Mouse (Mus musculus) intestine, postnatal 0 days (tissue): ENCODE results near the gene Zfp760. TPM values are rescaled to one million over a fixed set of nuclear protein-coding genes. Genes with fewer than 3 reads are reported as not detected.
A peak's percentile ranks its signal among the peaks of the same experiment; 100 is the strongest.
"Not testable (repeated sequence)": the region's sequence is repeated elsewhere in the genome, so short reads cannot be mapped to it uniquely, and the experiment has no call there.

Experiments
- ATAC-seq: fragments of 200-750 bp; cut with Nextera tagmentation; 2 replicates; pipeline ENCODE4 v1.8.0; 2017; ENCODE audit warnings: mild to moderate bottlenecking, moderate TSS enrichment, moderate library complexity
- H3K27ac ChIP-seq: fragments of 300-500 bp; sonication (generic); 2 replicates; pipeline ENCODE4 v1.5.1; 2014; ENCODE audit warnings: mild to moderate bottlenecking, low read depth, low read length, moderate library complexity
- H3K27me3 ChIP-seq: fragments of 300-500 bp; sonication (generic); replicated peaks from 2 replicates; pipeline ENCODE4 v1.6.1; 2014; ENCODE audit warnings: low read length, mixed read lengths; ENCODE audit not compliant: control insufficient read depth, insufficient read depth
- H3K36me3 ChIP-seq: fragments of 300-500 bp; sonication (generic); 2 replicates; pipeline ENCODE4 v1.6.1; 2014; ENCODE audit warnings: mild to moderate bottlenecking, moderate library complexity; ENCODE audit not compliant: control insufficient read depth, insufficient read depth
- H3K4me1 ChIP-seq: fragments of 300-500 bp; sonication (generic); replicated peaks from 2 replicates; pipeline ENCODE4 v1.6.1; 2014; ENCODE audit warnings: antibody characterized with exemption, low read length, mixed read lengths; ENCODE audit not compliant: control insufficient read depth, insufficient read depth
- H3K4me2 ChIP-seq: fragments of 300-500 bp; sonication (generic); replicated peaks from 2 replicates; pipeline ENCODE4 v1.6.1; 2014; ENCODE audit warnings: low read depth, mild to moderate bottlenecking, moderate library complexity
- H3K4me3 ChIP-seq: fragments of 300-500 bp; sonication (generic); 2 replicates; pipeline ENCODE4 v1.5.1; 2014; ENCODE audit warnings: low read depth, low read length
- H3K9ac ChIP-seq: fragments of 300-500 bp; sonication (generic); 2 replicates; pipeline ENCODE4 v1.6.1; 2014; ENCODE audit warnings: mild to moderate bottlenecking, low read depth, low read length
- H3K9me3 ChIP-seq: fragments of 300-500 bp; sonication (generic); 2 replicates; pipeline ENCODE4 v1.6.1; 2016; ENCODE audit warnings: mixed run types; ENCODE audit not compliant: control insufficient read depth
- CTCF ChIP-seq: sonication (generic); IDR thresholded peaks from 2 replicates; pipeline ENCODE4 v1.5.1; 2016; ENCODE audit warnings: low read depth, mild to moderate bottlenecking, control low read depth, antibody characterized with exemption, moderate library complexity
- WGBS: fragments of 180-500 bp; shearing (Covaris S2); extraction: QIAGEN DNeasy Blood & Tissue Kit; methylation state at CpG from one replicate; pipeline ENCODE4 v1.1.7; 2014; 5-methylcytosine and 5-hydroxymethylcytosine counted together
- polyA plus RNA-seq: library from polyadenylated mRNA; unstranded; fragments of >200 nt; fragmentation: Nextera tagmentation; extraction: Ambion mirVana; gene quantifications from 2 replicates; pipeline ENCODE4 v1.2.1, GENCODE M21; 2015

The Zfp760 gene
- polyA plus RNA-seq, result 2.3 and 2.5 TPM in 2 replicates

DNA sequence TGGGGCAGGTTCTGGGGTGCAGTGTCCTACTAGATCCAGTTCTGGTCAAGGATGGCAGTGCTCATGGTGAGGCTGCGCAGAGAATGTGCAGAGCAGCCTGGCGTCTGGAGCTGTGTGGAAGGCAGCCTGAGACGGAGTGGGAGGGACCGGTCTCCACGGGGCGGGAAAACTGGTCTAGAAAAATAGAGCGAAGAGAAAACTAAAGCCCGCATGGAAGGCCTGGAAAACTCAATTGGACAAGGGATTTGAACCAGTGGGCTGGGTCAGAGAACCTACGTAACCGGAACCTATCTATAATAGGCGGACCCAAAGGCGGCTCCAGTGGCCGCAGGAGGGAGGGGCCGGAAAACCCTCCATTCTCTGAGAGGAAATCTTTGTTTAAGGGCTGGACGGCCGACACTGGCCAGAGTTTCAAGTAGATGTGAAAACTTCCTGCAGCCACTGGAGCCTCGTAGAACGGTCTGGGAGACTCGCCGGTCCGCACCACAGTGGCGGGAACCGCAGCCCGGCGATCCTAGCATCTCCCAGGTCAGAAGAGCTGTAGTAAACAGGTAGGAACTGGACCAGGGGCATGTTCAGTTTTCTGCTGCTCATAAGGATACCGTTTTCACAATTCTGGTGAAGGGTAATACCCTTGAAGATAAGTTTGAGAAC, at the start of gene Zfp760:
Zfp760 (plus strand) TSS at position 399 of the 654 bp plus-strand sequence.
- no peak for TF ChIP-seq CTCF
- H3K4me3 ChIP-seq, result peak within 1 kb of the TSS; percentile 57
- peak within 1 kb of the TSS; percentile 67 for H3K4me2 ChIP-seq
- peak within 1 kb of the TSS; percentile 50; the same call in 1 of the 2 replicates for H3K9ac ChIP-seq
- peak within 1 kb of the TSS; percentile 67 for H3K27ac ChIP-seq
- no peaks in the 10 kb centered on the region for H3K36me3 ChIP-seq
- H3K27me3 ChIP-seq, result no peaks in the 10 kb centered on the region
- peak; percentile 96 for ATAC-seq
- no peaks in the 10 kb centered on the region for H3K9me3 ChIP-seq
- WGBS, result 7% methylated on average over 26 of the region's 26 CpGs
- no peaks in the 10 kb centered on the region for H3K4me1 ChIP-seq

DNA sequence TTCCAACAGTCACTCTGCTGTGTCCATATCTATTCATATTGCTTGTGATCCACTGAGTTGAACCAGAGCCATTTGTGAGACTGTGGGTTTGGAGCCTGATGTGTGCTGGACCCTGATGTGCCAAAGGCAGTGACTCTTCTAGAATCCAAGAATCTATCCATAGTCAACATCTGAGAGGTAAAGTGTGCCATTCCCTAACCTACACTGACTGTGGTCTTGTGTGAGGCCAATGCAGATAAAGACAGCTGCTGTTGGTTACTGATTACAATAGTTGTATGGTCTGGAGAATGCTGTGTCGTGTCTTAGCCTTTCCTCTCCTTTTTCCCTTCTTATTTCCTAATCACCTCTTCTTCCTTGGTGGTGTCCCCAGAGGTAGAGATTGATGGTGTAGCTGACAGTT, 28.7 kb upstream of the Zfp760 start:
- not testable (repeated sequence) for H3K4me1 ChIP-seq, H3K4me2 ChIP-seq, ATAC-seq, H3K27ac ChIP-seq, H3K4me3 ChIP-seq, H3K27me3 ChIP-seq, H3K9ac ChIP-seq, H3K9me3 ChIP-seq, H3K36me3 ChIP-seq
- 14% methylated on average over 1 of the region's 1 CpGs for WGBS

- H3K27me3 ChIP-seq, result no peaks in the 10 kb centered on the region
- H3K4me3 ChIP-seq, result peak overlapping the region; percentile 41
- H3K4me2 ChIP-seq, result peak overlapping the region; percentile 69
- peak; percentile 100 for ATAC-seq
- H3K36me3 ChIP-seq, result no peaks in the 10 kb centered on the region
- 0 out of 2 replicates have a peak overlapping the region, but pooled peaks have one; percentile 37 for H3K9ac ChIP-seq
- 4% methylated on average over 9 of the region's 9 CpGs for WGBS
- TF ChIP-seq CTCF, result peak; percentile 79
- H3K9me3 ChIP-seq, result no peaks in the 10 kb centered on the region
- H3K4me1 ChIP-seq, result no peaks in the 10 kb centered on the region
- H3K27ac ChIP-seq, result peak overlapping the region; percentile 87
Observed at GRCm38 (mm10) chr17:21679273-21680018, 28.1 kb upstream of the Zfp760 start.

- not testable (repeated sequence) for H3K27me3 ChIP-seq, H3K27ac ChIP-seq, H3K9ac ChIP-seq, H3K36me3 ChIP-seq, ATAC-seq, H3K4me1 ChIP-seq, H3K9me3 ChIP-seq
- H3K4me3 ChIP-seq, result peak overlapping the region; percentile 41
- WGBS, result under 1% methylated on average over 10 of the region's 10 CpGs
- peak overlapping the region; percentile 69 for H3K4me2 ChIP-seq
Observed at GRCm38 (mm10) chr17:21680019-21680376, 27.5 kb upstream of the Zfp760 start.

GRCm38 (mm10) chr17:21691560-21691959, 16.0 kb upstream of the Zfp760 start, which contains the start of gene Gm10226:
TSS of gene Gm10226 (plus strand) at chr17:21691860.
- H3K9ac ChIP-seq, result no peak within 1 kb of the TSS
- H3K36me3 ChIP-seq, result peaks cover 9% of the 10 kb centered on the region; the same call in 1 of the 2 replicates
- H3K9me3 ChIP-seq, result no peaks in the 10 kb centered on the region
- no peak for ATAC-seq
- H3K4me3 ChIP-seq, result no peak within 1 kb of the TSS
- 90% methylated on average over 3 of the region's 3 CpGs for WGBS
- H3K27ac ChIP-seq, result no peak within 1 kb of the TSS
- no peaks in the 10 kb centered on the region for H3K4me1 ChIP-seq
- H3K4me2 ChIP-seq, result no peak within 1 kb of the TSS
- no peak for TF ChIP-seq CTCF
- H3K27me3 ChIP-seq, result no peaks in the 10 kb centered on the region

GRCm38 (mm10) chr17:21693342-21693741, 14.2 kb upstream of the Zfp760 start:
- Histone ChIP-seq H3K4me1 (no peaks in the 10 kb centered on the region), H3K4me3 (no peak overlapping the region), H3K27ac (no peak overlapping the region), H3K36me3 (peaks cover 6% of the 10 kb centered on the region; the same call in 1 of the 2 replicates), H3K9me3 (no peaks in the 10 kb centered on the region), H3K9ac (no peak overlapping the region), H3K4me2 (no peak overlapping the region), H3K27me3 (no peaks in the 10 kb centered on the region)
- 75% methylated on average over 3 of the region's 3 CpGs for WGBS
- no peak for TF ChIP-seq CTCF
- no peak for ATAC-seq
